Mouse (Mus musculus): ENCODE measurements around the gene Id2.

GRCm38 (mm10) chr12:25143492-25143891 lies 46.6 kb upstream of the Id2 start:
- TF ChIP-seq CTCF (IDR thresholded peaks at IDR 0.05; ENCODE audit: low read depth, low read length) (no peak), POLR2A (IDR thresholded peaks at IDR 0.05; ENCODE audit: extremely low read depth, insufficient read depth, low read length) (no peak)

Measured in liver, adult 2 months (tissue).